Mouse (Mus musculus) G1E (cell line): ENCODE data around the gene Utf1.

Source experiments
- CTCF ChIP-seq: IDR thresholded peaks from 2 replicates; pipeline ENCODE4 v1.5.1; 2012; ENCODE audit warnings: low read depth, low read length, inconsistent platforms, mixed read lengths
- GATA1 ChIP-seq: IDR thresholded peaks from 2 replicates; pipeline ENCODE4 v1.6.1; 2012; ENCODE audit warnings: borderline replicate concordance, low read length, inconsistent platforms, mixed read lengths
- GATA2 ChIP-seq: IDR thresholded peaks from 2 replicates; pipeline ENCODE4 v1.6.1; 2012; ENCODE audit warnings: low read depth, low read length, inconsistent platforms, borderline replicate concordance
- POLR2AphosphoS5 ChIP-seq: IDR thresholded peaks from 2 replicates; pipeline ENCODE4 v1.6.1; 2012; ENCODE audit warnings: low read depth, low read length, inconsistent platforms; ENCODE audit not compliant: insufficient replicate concordance
- TAL1 ChIP-seq: conservative IDR thresholded peaks from 2 replicates; pipeline ENCODE4 v1.6.1; 2012; ENCODE audit warnings: low read depth, low read length, inconsistent platforms, mixed read lengths

GRCm38 (mm10) chr7:139896796-139897195 is 46.8 kb upstream of the Utf1 start:
- TF ChIP-seq GATA1 = no peak
- no peak for TF ChIP-seq CTCF
- no peak for TF ChIP-seq TAL1
- no peak for TF ChIP-seq POLR2AphosphoS5
- TF ChIP-seq GATA2 = no peak
